Mouse (Mus musculus) spleen, adult 2 months (tissue): ENCODE measurements around the gene Mblac1. TPM values are rescaled to one million over a fixed set of nuclear protein-coding genes. Genes with fewer than 3 reads are reported as not detected.
A peak's percentile ranks its signal among the peaks of the same experiment; 100 is the strongest.

Experiments used
- DNase-seq, 2 experiments: peaks; one replicate each; pipeline versions ENCODE4 v3.0.0 to v3.0.0-alpha.2; 2012 to 2021; ENCODE audit warnings: low spot score in 2 of 2, low read depth in 1 of 2
- H3K27ac ChIP-seq: fragments of 200-500 bp; 2 replicates; pipeline ENCODE4 v1.5.1; 2012; ENCODE audit warnings: low read length, inconsistent platforms; ENCODE audit not compliant: insufficient read depth
- H3K27me3 ChIP-seq: fragments of 200-500 bp; 2 replicates; pipeline ENCODE4 v1.6.1; 2012; ENCODE audit warnings: mild to moderate bottlenecking, moderate library complexity, low read length, inconsistent platforms; ENCODE audit not compliant: control insufficient read depth, insufficient read depth
- H3K36me3 ChIP-seq: fragments of 200-500 bp; 2 replicates; pipeline ENCODE4 v1.6.1; 2012; ENCODE audit warnings: mild to moderate bottlenecking, low read length, inconsistent platforms; ENCODE audit not compliant: control insufficient read depth, insufficient read depth
- H3K4me1 ChIP-seq: fragments of 200-500 bp; 2 replicates; pipeline ENCODE4 v1.6.1; 2011; ENCODE audit warnings: inconsistent platforms; ENCODE audit not compliant: control insufficient read depth, insufficient read depth, insufficient read length
- H3K4me3 ChIP-seq: fragments of 200-500 bp; 2 replicates; pipeline ENCODE4 v1.5.1; 2011; ENCODE audit warnings: mild to moderate bottlenecking, inconsistent platforms; ENCODE audit not compliant: insufficient read depth, insufficient read length; ENCODE audit errors: extremely low read depth
- CTCF ChIP-seq: fragments of 200-500 bp; IDR thresholded peaks from 2 replicates; pipeline ENCODE4 v1.5.1; 2011; ENCODE audit warnings: mild to moderate bottlenecking, inconsistent platforms; ENCODE audit not compliant: insufficient read depth, insufficient read length, insufficient replicate concordance; ENCODE audit errors: extremely low read depth
- POLR2A ChIP-seq: fragments of 200-500 bp; IDR thresholded peaks from 2 replicates; pipeline ENCODE4 v1.6.1; 2011; ENCODE audit warnings: low read depth, low read length, inconsistent platforms
- WGBS: fragments of 180-500 bp; shearing (Covaris S2); methylation state at CpG from one replicate; pipeline ENCODE4 v1.1.7; 2018; 5-methylcytosine and 5-hydroxymethylcytosine counted together
- polyA plus RNA-seq: library from polyadenylated mRNA; depleted of rRNA; stranded (reverse); fragments of >200 nt; gene quantifications from 2 replicates; pipeline ENCODE4 v1.2.3, GENCODE M21; 2012; rRNA removed

Gene Mblac1
- polyA plus RNA-seq: 2.6 and 4.0 TPM in 2 replicates

GRCm38 (mm10) chr5:138193771-138194727 lies at the start of gene Mblac1:
Gene Mblac1 (plus strand): TSS chr5:138194314.
- no peaks in the 10 kb centered on the region for H3K36me3 ChIP-seq
- peaks cover 5% of the 10 kb centered on the region; the same call in 1 of the 2 replicates for H3K4me1 ChIP-seq
- peak; percentile 4; the same call in 1 of the 2 replicates for TF ChIP-seq POLR2A
- TF ChIP-seq CTCF: no peak
- H3K27ac ChIP-seq: peak within 1 kb of the TSS; percentile 86
- H3K27me3 ChIP-seq: no peaks in the 10 kb centered on the region
- peak; percentile 64 to 71 for DNase-seq
- 3% methylated on average over 54 of the region's 54 CpGs for WGBS
- H3K4me3 ChIP-seq: peak within 1 kb of the TSS; percentile 93

GRCm38 (mm10) chr5:138154390-138154789 lies 39.7 kb upstream of the Mblac1 start:
- Histone ChIP-seq H3K4me1 (0 out of 2 replicates have a peak, but pooled peaks cover 2% of the 10 kb centered on the region), H3K27ac (no peak overlapping the region), H3K4me3 (no peak overlapping the region), H3K36me3 (peaks cover 13% of the 10 kb centered on the region), H3K27me3 (no peaks in the 10 kb centered on the region)
- DNase-seq: no peak
- WGBS: 81% methylated on average over 3 of the region's 3 CpGs
- no peak for TF ChIP-seq CTCF
- no peak for TF ChIP-seq POLR2A

DNA sequence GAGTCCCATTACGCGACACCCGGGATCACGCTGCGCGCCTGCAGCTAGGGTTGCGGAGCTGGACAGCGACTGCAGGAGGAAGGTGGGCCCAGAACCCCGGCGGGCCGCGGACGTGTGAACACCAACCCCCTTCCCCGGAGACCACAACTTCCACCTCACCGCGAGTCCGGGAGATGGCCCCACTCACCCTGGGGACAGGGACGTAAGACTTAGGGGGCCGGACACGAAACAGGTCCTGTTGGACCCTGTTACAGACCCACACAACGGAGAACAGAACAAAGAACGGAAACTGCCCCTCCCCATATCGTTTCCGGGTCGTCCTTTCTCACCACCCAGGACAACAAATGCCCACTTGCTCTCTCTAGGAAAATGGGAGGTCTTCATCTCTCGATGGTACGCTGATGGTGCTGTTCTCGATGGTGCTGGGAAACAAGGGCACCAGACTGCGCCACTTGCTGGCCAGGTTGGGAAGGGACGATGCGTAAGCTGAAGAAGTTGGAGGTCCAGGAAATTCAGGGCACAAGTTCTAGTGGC lies 38.6 kb upstream of the Mblac1 start, which contains the start of gene Zfp113:
TSS of gene Zfp113 (minus strand) at position 302 of the 534 bp plus-strand sequence.
- Histone ChIP-seq H3K4me1 (0 out of 2 replicates have a peak, but pooled peaks cover 2% of the 10 kb centered on the region), H3K27ac (peak within 1 kb of the TSS; percentile 68), H3K27me3 (no peaks in the 10 kb centered on the region), H3K4me3 (peak within 1 kb of the TSS; percentile 77), H3K36me3 (peaks cover 10% of the 10 kb centered on the region)
- peak; percentile 51 for TF ChIP-seq POLR2A
- peak; percentile 79; the same call in 1 of the 2 replicates for TF ChIP-seq CTCF
- WGBS: 0% methylated on average over 31 of the region's 31 CpGs
- DNase-seq: peak; percentile 88 to 89

- WGBS: 69% methylated on average over 7 of the region's 7 CpGs
Observed at GRCm38 (mm10) chr5:138160224-138160762, 33.8 kb upstream of the Mblac1 start.

DNA sequence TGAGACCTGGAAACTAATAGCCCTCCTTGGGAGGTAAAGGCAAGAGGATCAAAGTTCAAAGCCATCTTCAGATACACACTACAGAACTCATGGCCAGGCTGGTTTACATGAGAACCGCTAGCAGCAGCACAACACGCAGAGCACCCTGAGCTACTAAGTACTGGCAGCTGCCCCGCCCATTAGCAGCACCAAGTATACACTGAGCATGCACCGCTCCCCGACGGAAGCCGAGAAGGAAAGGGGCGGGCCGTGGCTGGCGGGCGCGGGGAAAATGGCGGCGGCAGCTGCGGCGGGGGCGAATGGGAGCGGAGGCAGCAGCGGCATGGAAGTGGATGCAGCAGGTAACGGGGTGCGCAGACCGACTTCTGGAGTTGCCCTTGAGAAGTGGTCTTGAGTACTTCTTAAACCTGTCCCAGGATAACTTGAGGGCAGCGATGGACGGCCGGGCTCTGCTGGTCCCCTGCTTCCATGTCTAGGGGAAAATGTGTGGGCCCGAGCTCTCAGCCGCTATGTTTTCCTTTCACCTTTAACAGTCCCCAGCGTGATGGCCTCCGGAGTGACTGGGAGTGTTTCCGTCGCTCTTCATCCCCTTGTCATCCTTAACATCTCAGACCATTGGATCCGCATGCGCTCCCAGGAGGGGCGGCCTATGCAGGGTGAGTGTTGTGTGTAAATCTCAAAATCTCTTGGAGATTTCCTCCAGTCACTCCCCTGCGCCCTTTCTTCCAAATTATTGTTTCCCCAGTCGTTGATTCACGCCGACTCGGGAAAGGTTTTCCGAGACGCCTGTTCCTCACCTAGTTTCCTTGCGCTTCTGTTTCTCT lies 33.1 kb upstream of the Mblac1 start, which contains the start of gene Cops6:
TSS of gene Cops6 (plus strand) at position 230 of the 824 bp plus-strand sequence.
- under 1% methylated on average over 42 of the region's 42 CpGs for WGBS
- DNase-seq: peak; percentile 83 to 95
- peak within 1 kb of the TSS; percentile 87 for H3K4me3 ChIP-seq
- H3K27ac ChIP-seq: peak within 1 kb of the TSS; percentile 21; the same call in 1 of the 2 replicates
- H3K27me3 ChIP-seq: no peaks in the 10 kb centered on the region
- H3K36me3 ChIP-seq: peaks cover 17% of the 10 kb centered on the region
- H3K4me1 ChIP-seq: peaks cover 3% of the 10 kb centered on the region; the same call in 1 of the 2 replicates
- TF ChIP-seq POLR2A (peak; percentile 58), CTCF (no peak)

More at GRCm38 (mm10) chr5:138160224-138160762, 33.8 kb upstream of the Mblac1 start:
- Histone ChIP-seq H3K27ac (no peak overlapping the region), H3K4me1 (peaks cover 3% of the 10 kb centered on the region; the same call in 1 of the 2 replicates), H3K27me3 (no peaks in the 10 kb centered on the region), H3K36me3 (peaks cover 11% of the 10 kb centered on the region), H3K4me3 (no peak overlapping the region)
- TF ChIP-seq CTCF: no peak
- TF ChIP-seq POLR2A: no peak
- DNase-seq: no peak

DNA sequence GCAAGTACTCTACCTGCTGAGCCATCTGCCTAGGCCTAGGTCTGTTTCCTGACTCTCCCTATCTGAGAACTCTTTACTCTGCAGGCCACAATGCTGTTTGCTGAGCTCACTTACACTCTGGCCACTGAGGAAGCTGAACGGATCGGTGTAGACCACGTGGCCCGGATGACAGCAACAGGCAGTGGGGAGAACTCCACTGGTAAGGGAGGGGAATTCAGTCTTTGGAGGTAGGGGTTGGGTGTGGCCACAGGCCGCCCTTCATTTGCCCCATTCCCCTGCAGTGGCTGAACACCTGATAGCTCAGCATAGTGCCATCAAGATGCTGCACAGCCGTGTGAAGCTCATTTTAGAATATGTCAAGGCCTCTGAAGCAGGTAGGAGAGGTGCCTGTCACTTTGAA lies 31.1 kb upstream of the Mblac1 start:
- peaks cover 3% of the 10 kb centered on the region; the same call in 1 of the 2 replicates for H3K4me1 ChIP-seq
- H3K4me3 ChIP-seq: no peak overlapping the region
- H3K36me3 ChIP-seq: peaks cover 36% of the 10 kb centered on the region
- H3K27me3 ChIP-seq: no peaks in the 10 kb centered on the region
- WGBS: 81% methylated on average over 6 of the region's 6 CpGs
- DNase-seq: no peak
- TF ChIP-seq POLR2A (no peak), CTCF (no peak)
- H3K27ac ChIP-seq: no peak overlapping the region
